ENCODE assay signal across 16 mouse cellular contexts in the genomic region with DNA sequence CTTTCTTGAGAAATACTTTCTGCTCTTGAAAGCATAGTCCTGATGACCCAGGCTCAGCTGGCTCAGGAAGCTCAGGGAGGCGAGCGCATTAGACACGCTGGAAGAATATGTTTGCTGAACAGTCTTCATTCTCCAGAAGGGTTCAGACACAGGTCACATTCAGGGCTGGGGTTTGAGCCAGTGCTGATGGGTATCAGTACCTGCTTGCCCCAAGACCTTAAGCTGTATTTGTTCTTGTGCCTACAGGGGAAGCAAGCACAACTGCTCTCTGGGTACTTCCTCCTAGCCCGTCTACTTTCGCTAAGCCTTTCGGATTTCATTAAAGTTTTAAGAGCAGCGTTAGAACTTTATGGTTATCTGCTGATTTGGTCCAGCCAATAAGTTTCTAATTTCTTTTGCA. TPM values are rescaled to one million over a fixed set of nuclear protein-coding genes. Genes with fewer than 3 reads are reported as not detected.
A peak's percentile ranks its signal among the peaks of the same experiment; 100 is the strongest.
DNase-seq lines count a peak whose midpoint lies in the region; ATAC-seq and TF ChIP-seq lines count a peak whose summit lies in the region.
"Had no signal": no experiment of that assay in that cellular context is flagged by ENCODE, and none has a peak within 500 bp of the region (broad histone marks: within the 10 kb centered on the region; RNA-seq: fewer than 3 reads in every experiment).

No protein-coding gene starts in this region.

- peak overlapping the region; percentile 27; the same call in 1 of the 2 replicates for H3K27ac ChIP-seq in hindbrain, postnatal 0 days
- no peak overlapping the region for H3K27ac ChIP-seq in hindbrain, embryonic 11.5 days (ENCODE audit: low read depth, low read length)
- H3K27ac ChIP-seq in lung, embryonic 16.5 days (ENCODE audit: low read length), result peak overlapping the region; percentile 83
- H3K27ac ChIP-seq in stomach, embryonic 15.5 days, result peak overlapping the region; percentile 55; the same call in 1 of the 2 replicates
- H3K27ac ChIP-seq: hindbrain, embryonic 12.5 days; limb, embryonic 15.5 days had no signal

- H3K9me3 ChIP-seq in hindbrain, postnatal 0 days (ENCODE audit: low read length), result no peaks in the 10 kb centered on the region
- no peaks in the 10 kb centered on the region for H3K9me3 ChIP-seq in hindbrain, embryonic 11.5 days (ENCODE audit: control insufficient read depth, low read length)
- no peaks in the 10 kb centered on the region for H3K9me3 ChIP-seq in lung, embryonic 16.5 days (ENCODE audit: control insufficient read depth, low read length)
- no peaks in the 10 kb centered on the region for H3K9me3 ChIP-seq in stomach, embryonic 15.5 days
- H3K9me3 ChIP-seq: hindbrain, embryonic 12.5 days; limb, embryonic 15.5 days had no signal

- DNase-seq in hindbrain, postnatal 0 days (ENCODE audit: low spot score), result no peak
- DNase-seq in hindbrain, embryonic 11.5 days (ENCODE audit: low spot score), result no peak
- no peak for DNase-seq in lung, postnatal 10 days
- peak; percentile 58 for DNase-seq in gonadal fat pad, adult 2 months (ENCODE audit: low read depth)
- DNase-seq in c-Kit-positive CD71-positive TER-119-positive erythroid progenitor cells, embryonic 14.5 days (ENCODE audit: low spot score), result no peak
- DNase-seq: thymus, postnatal 4 days had no signal

- H3K36me3 ChIP-seq in hindbrain, postnatal 0 days (ENCODE audit: insufficient read depth, low read length), result no peaks in the 10 kb centered on the region
- H3K36me3 ChIP-seq in hindbrain, embryonic 11.5 days (ENCODE audit: control insufficient read depth, insufficient read depth, low read length), result no peaks in the 10 kb centered on the region
- H3K36me3 ChIP-seq in lung, embryonic 16.5 days (ENCODE audit: control insufficient read depth, insufficient read depth, low read length), result no peaks in the 10 kb centered on the region
- H3K36me3 ChIP-seq in stomach, embryonic 15.5 days, result no peaks in the 10 kb centered on the region
- H3K36me3 ChIP-seq: hindbrain, embryonic 12.5 days; limb, embryonic 15.5 days had no signal

- 68% methylated on average over 7 of the region's 7 CpGs for WGBS in hindbrain, postnatal 0 days
- WGBS in hindbrain, embryonic 11.5 days, result 81% methylated on average over 7 of the region's 7 CpGs
- WGBS in lung, embryonic 16.5 days, result 56% methylated on average over 7 of the region's 7 CpGs
- 60% methylated on average over 7 of the region's 7 CpGs for WGBS in stomach, embryonic 15.5 days

- no peak for TF ChIP-seq CTCF in hindbrain, postnatal 0 days (IDR thresholded peaks at IDR 0.05; ENCODE audit: low read depth)

- H3K4me2 ChIP-seq in hindbrain, postnatal 0 days (ENCODE audit: low read depth, low read length), result no peak overlapping the region
- no peak overlapping the region for H3K4me2 ChIP-seq in hindbrain, embryonic 11.5 days (replicated peaks; ENCODE audit: low read depth, low read length)
- no peak overlapping the region for H3K4me2 ChIP-seq in lung, embryonic 16.5 days (ENCODE audit: low read depth, low read length)
- no peak overlapping the region for H3K4me2 ChIP-seq in stomach, embryonic 15.5 days
- H3K4me2 ChIP-seq: hindbrain, embryonic 12.5 days; limb, embryonic 15.5 days had no signal

- no peak overlapping the region for H3K9ac ChIP-seq in hindbrain, postnatal 0 days (replicated peaks; ENCODE audit: low read length)
- H3K9ac ChIP-seq in hindbrain, embryonic 11.5 days (ENCODE audit: low read depth, low read length), result no peak overlapping the region
- H3K9ac ChIP-seq in lung, embryonic 16.5 days (ENCODE audit: low read length), result 0 out of 2 replicates have a peak overlapping the region, but pooled peaks have one; percentile 22
- no peak overlapping the region for H3K9ac ChIP-seq in stomach, embryonic 15.5 days
- H3K9ac ChIP-seq: hindbrain, embryonic 12.5 days; limb, embryonic 15.5 days had no signal

- H3K4me1 ChIP-seq in hindbrain, postnatal 0 days (ENCODE audit: insufficient read depth, low read length), result no peaks in the 10 kb centered on the region
- H3K4me1 ChIP-seq in hindbrain, embryonic 11.5 days (replicated peaks; ENCODE audit: control insufficient read depth, insufficient read depth, low read length), result no peaks in the 10 kb centered on the region
- H3K4me1 ChIP-seq in lung, embryonic 16.5 days (replicated peaks; ENCODE audit: control insufficient read depth, insufficient read depth, low read length), result peaks cover 15% of the 10 kb centered on the region
- peaks cover 10% of the 10 kb centered on the region; the same call in 1 of the 2 replicates for H3K4me1 ChIP-seq in stomach, embryonic 15.5 days
- H3K4me1 ChIP-seq: hindbrain, embryonic 12.5 days had no signal

- no peak for ATAC-seq in hindbrain, postnatal 0 days
- ATAC-seq in hindbrain, embryonic 11.5 days (ENCODE audit: low FRiP score), result no peak
- no peak for ATAC-seq in lung, embryonic 16.5 days (ENCODE audit: low read depth)
- no peak; the same call in 1 of the 2 replicates for ATAC-seq in stomach, embryonic 15.5 days (ENCODE audit: insufficient read depth, low FRiP score, low read depth)
- ATAC-seq: Patski had no signal

- no peak overlapping the region for H3K4me3 ChIP-seq in hindbrain, postnatal 0 days (ENCODE audit: low read length)
- no peak overlapping the region for H3K4me3 ChIP-seq in hindbrain, embryonic 11.5 days (ENCODE audit: low read depth, low read length)
- no peak overlapping the region for H3K4me3 ChIP-seq in lung, embryonic 16.5 days (ENCODE audit: low read length)
- no peak overlapping the region for H3K4me3 ChIP-seq in stomach, embryonic 15.5 days (replicated peaks)
- H3K4me3 ChIP-seq: erythroblast, embryonic 14.5 days; hindbrain, embryonic 12.5 days; limb, embryonic 15.5 days had no signal

- H3K27me3 ChIP-seq in hindbrain, postnatal 0 days (ENCODE audit: insufficient read depth, low read length), result no peaks in the 10 kb centered on the region
- H3K27me3 ChIP-seq in hindbrain, embryonic 11.5 days (ENCODE audit: control insufficient read depth, insufficient read depth, low read length), result no peaks in the 10 kb centered on the region
- no peaks in the 10 kb centered on the region for H3K27me3 ChIP-seq in lung, embryonic 16.5 days (ENCODE audit: control insufficient read depth, insufficient read depth, low read depth, low read length)
- H3K27me3 ChIP-seq in stomach, embryonic 15.5 days (replicated peaks), result no peaks in the 10 kb centered on the region
- H3K27me3 ChIP-seq: hindbrain, embryonic 12.5 days; limb, embryonic 15.5 days; Patski had no signal

RNA-seq across cellular contexts. Expression of a gene that starts 33.8 kb away (rescaled TPM):
- total RNA-seq in hindbrain, postnatal 0 days (2014; rRNA removed), result not detected in 2 replicates
- not detected in 2 replicates for polyA plus RNA-seq in hindbrain, postnatal 0 days (2015; fragmentation: Nextera tagmentation; extraction: Ambion mirVana)
- polyA plus RNA-seq in hindbrain, embryonic 11.5 days (2014; fragmentation: Nextera tagmentation; extraction: Ambion mirVana), result not detected in 2 replicates
- polyA plus RNA-seq in lung, embryonic 16.5 days (2015; fragmentation: Nextera tagmentation; extraction: Ambion mirVana), result not detected in 2 replicates
- not detected in 2 replicates for polyA plus RNA-seq in gonadal fat pad, adult 2 months (2012; rRNA removed)
- not detected in 2 replicates for polyA plus RNA-seq in stomach, embryonic 15.5 days (2015; fragmentation: Nextera tagmentation; extraction: Ambion mirVana)
- total RNA-seq: adrenal gland, adult 8-10 months; left cerebral cortex, adult 8-10 months; megakaryocyte-erythroid progenitor cell, adult 5-6 weeks had no signal
- polyA plus RNA-seq: erythroblast, embryonic 14.5 days; hindbrain, embryonic 12.5 days; large intestine, adult 2 months; limb, embryonic 15.5 days; Patski had no signal
